Mouse (Mus musculus): ENCODE data around the gene Sectm1a.
A peak's percentile ranks its signal among the peaks of the same experiment; 100 is the strongest.
"Not testable (repeated sequence)": the region's sequence is repeated elsewhere in the genome, so short reads cannot be mapped to it uniquely, and the experiment has no call there.

Gene Sectm1a

DNA sequence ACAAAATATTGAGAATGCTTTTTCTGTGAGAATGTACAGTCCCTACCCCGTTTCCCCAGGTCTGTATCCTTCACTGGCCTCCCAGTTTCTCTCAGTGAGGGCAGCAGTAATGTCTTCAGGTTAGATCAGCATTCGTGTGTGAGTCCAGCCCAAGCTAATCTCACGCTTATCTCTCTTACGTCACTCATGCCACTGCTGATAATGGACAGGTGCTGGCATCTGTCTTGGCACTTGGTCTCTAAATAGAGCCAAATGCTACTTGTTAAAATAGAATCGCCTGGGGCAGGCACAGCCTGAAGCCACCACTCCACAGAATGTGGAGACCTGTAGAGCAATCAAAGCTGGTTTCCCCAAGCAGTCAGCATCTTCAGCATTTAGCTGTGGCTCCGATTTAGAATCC, 8.0 kb upstream of the Sectm1a start:
- DNase-seq = no peak

DNA sequence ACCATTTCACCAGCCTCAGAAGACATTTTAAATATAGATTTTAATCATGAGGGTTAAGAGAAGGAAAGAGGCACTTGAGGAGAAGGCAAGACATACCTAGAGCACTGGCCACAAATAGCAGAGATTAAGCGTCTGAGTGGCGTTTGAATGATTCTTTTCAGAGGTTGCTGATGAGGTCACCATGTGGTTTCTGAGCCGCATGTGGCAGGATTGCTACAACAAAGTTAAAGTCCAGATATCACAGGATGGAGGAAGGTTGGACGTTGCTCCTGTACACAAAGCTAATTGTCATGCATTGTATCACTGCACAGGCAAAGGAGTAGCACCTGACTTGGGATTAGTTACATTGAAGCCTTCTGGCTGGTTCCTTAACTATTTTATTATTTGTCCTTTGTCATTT, 5.3 kb upstream of the Sectm1a start:
- DNase-seq = no peak

DNA sequence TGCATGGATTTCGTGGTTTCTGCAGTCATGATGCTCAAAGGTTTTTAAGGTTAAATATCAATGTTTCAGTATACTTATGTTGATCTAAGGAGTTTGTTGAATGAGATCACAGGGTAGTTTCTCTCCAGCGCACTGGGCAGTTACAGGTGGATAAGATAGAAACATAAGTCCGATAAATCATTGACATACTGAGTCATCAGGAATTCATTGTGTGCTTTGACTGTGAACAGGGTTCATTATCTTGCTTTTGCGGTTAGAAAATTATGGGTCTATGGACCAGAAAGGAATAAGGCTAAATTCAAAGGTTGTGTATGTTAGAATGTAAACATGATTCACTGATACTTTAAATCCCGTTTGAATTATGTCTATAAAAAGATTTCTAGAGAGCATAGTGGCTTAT, 4.2 kb upstream of the Sectm1a start:
- DNase-seq = no peak

DNA sequence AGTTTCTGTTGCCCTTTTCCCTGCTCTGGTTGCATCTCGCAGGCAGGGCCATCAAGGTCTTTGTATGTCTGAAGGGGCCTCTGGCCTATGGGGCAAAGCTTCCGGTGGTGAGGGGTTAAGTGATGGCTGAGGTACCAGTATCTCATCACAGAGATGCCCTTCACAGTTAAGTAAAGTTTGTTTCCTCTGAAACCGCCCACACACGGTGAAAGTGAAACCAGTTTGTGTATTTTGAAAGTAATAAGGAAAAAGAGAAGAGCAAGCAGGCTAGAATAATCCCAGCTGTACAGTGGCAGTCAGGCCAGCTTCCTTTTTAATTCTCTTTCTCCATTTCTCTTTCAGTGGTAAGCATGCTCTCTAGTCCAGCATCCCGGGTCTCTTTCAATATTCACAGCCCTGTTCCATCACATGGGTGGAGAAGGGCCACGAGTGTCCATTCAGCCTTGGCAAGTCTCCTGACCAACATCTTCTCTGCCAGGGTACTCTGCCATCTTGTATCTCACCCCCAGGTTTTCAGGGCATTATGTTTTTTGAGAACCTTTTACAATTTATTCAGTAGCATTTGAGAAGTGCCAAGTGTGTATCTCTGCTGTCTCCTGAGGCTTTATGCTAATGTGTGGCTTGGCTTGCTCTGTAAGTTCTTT, 2.0 kb upstream of the Sectm1a start:
- no peak for DNase-seq

DNA sequence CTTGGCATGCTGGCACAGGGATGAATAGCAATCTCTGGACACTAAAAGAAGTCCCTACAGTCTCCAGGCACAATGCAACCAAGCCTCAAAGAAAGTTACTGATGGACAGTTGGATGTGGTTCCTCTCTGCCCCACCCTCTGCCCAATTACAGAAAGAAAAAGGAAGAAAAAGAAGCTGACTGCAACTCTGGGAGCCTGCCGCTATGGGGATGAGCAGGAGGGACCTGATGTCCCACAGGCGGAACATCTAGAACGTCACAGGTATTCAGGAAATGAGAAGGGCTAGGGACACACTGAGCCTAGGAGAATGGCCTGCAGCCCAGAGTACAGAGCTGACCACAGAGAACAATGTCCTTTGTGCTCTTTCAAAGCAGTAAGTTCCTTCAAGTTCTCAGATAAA, 1.2 kb upstream of the Sectm1a start:
- no peak for DNase-seq

DNA sequence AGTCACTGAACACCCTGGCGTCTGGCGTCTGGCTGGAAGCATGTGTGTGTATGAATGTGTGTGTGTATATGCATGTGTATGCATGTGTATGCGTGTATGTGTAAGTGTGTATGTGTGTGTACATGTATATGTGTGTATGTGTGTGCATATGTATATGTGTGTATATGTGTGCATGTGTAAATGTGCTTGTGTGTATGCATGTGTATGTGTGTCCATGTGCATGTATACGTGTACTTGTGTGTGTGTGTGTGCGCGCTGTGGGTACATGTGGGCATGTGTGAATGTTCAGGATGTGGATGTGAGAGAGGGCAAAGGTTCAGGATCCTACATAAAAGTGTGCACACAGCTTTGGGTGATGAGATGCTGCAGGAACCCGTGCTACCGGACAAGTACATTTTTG, 690 bp downstream of the Sectm1a start:
- no peak for DNase-seq

DNA sequence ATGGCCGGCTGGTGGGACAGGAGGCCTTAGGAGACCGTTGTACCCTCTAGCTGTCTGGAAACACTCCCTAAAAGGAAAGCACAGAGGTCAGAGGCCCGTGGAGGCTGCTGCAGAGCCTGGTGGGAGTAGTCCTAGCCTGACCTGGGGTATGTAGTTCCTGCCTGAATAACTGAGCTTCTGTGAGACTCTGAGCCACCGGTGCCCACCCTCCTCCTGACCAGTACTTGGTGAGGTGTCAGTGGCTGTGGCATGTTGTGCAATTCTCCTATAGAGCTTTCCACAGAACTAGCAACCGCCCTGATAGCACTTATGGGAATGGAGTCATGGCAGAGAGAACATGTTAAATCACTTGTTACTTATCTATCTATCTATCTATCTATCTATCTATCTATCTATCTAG, 5.4 kb downstream of the Sectm1a start:
- DNase-seq = no peak

DNA sequence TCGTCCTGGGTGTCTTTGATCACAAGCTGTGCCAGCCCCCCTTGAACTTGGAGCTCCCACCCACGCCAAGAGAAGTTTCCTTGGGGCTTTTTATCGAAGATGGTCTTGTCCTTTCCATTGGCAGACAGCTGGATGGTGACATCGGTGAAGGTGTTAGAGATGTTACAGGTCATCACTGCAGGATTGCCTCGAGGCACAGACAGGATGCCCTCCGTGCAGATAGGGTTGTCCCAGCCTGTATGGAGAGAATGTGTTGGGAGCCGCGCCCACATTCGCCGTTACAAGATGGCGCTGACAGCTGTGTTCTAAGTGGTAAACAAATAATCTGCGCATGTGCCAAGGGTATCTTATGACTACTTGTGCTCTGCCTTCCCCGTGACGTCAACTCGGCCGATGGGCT, 11.4 kb downstream of the Sectm1a start:
- not testable (repeated sequence) for DNase-seq

DNA sequence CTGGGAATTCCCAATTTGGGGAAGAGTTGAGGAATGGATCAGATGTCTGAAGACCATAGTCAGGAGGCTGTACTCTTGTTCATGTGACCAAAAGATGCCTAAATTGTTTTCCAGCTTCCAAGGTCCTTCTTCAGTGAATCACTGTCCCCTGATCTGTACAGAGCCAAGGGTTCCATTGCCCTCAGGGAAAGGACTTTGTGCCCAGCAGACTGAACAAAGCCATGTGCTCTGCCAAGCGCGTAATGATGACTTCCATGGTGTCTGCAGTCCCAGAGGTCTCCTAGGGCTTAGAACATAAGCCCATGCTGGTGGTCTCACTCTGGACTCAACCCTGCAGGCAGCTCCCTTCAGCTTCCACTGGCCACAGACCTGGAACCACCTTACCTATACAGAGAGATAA, 13.1 kb downstream of the Sectm1a start:
- no peak for DNase-seq

DNA sequence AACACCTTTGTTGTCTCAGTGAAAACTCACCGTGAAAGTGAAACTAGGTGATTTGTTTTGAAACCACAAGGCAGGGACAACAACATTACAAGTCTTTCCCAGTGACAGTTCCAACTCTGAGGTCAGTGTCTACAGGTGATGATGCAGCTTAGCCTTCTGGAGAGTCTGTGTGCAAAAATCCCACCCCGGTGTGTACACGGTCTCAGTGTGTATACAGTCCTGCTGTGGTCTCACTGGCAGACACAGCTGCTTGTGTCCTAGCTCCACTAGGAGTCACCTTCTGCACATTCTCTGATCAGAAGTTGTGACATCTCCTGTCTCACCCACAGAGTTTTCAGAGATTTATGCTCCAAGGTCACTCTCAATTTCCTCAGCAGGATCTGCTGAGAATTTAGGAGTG, 16.8 kb downstream of the Sectm1a start:
- no peak for DNase-seq

DNA sequence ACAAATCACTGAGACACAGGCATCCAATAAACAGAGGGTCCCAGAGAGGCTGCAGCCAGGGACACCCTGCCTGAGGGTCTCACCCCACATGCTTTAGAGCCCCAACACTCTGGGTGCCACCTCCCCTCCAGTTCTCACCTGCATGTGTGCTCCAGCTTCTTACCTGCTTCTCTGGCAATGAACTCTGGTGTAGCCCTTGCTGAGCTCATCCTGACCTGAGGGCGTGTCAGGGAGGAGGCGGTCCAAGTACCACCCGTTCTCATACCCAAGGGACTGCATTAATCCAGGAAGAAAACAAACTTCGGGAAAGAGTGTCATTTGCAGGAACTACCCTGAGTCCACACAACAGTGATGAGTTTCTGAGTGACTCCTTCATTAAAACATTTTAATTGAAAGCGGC, 17.6 kb downstream of the Sectm1a start, which contains the start of gene Sectm1b:
Gene Sectm1b (minus strand): TSS at position 191 of the 400 bp plus-strand sequence.
- peak; percentile 55 for DNase-seq

DNA sequence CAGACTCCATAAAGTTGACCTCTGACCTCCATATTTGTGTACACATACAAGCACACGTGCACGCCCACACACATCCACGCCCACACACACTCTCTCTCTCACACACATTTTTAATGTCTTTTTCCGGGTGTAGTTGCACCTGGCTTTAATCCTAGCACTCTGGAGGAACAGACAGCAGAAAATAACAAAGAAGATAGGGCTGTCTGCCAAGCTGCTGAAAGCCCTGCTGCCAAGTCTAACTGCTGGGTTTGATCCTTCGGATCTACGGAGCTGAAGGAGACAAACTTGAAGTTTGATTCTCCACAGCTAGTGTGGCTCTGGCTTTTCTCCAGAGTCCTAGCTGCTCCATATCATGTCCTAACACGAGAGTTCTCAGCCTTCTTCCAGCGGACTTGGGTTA, 19.4 kb downstream of the Sectm1a start:
- DNase-seq = no peak

DNA sequence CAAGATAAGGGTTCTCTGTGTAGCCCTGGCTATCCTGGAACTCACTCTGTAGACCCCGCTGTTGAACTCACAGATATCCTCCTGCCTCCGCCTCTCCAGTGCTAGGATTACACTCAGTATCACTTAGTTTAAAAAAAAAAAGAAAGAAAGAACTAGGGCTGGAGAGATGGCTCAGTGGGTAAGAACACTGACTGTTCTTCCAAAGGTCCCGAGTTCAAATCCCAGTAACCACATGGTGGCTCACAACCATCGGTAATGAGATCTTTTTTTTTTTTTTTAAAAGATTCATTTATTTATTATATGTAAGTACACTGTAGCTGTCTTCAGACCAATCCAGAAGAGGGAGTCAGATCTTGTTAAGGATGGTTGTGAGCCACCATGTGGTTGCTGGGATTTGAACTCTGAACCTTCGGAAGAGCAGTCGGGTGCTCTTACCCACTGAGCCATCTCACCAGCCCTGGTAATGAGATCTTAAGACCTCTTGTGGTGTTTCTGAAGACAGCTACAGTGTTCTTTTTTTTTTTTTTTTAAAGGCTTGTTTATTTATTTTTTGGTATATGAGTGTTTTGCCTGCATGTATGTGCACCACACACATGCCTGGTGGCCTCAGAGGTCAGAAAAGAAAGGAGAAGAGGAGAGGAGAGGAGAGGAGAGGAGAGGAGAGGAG, 20.5 kb downstream of the Sectm1a start:
- DNase-seq = not testable (repeated sequence)

DNA sequence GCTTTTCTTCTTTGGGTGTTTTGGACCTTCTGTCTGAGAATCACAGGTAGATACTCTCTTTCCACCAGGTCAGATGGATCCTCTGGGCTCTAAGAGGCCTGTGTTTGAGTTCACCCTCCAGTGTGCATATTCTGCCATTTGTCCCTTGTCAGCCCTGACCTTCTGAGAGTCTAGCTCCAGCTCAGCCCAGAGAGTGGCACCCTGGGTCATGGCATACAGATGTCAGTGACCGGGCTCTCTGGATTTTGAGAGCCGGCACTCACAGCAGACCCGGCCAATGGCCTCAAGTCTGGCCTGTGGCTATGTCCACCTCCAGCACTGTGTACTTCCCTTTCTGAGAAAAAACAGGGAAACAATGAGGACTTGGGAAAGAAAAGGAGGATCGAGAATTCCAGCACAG, 21.5 kb downstream of the Sectm1a start:
- DNase-seq = no peak

DNA sequence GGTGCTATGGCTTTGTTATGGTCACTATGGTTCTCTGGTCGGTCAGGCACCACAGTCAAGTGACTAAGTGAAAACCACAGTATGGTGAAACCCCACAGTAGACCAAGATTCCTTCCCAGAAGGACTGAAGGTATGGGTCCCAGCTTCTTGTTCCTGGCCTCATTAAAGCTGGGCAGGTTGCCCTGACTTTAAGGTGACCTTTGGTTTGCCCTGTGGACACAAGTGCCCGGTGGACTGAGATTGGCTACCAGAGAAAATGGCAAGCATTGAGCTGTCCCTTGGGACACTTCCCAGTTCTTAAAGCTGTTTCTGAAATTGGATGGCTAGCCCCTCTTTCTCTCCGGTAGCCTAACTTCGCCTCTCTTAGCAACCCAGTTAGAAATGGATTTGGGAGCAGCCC, 22.1 kb downstream of the Sectm1a start:
- peak; percentile 57 for DNase-seq

DNA sequence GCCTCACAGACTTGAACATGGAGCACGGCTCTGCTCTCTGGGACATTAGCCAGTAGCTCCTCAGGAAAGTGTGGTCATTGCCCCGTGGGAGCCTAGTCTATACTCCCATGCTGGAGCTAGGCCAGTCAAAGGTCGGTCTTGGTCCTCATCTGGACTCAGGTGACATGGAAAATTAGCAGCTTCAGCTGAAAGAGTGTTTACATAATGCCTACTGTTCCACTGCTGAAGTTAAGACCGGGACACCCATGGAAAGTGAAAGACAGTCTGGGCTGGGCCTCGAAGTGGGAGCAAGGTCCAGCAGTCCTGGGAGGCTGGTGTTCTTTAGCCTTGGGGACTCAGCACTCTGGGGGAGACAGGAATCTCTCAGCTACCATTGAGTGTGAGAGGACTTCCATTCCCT, 22.9 kb downstream of the Sectm1a start:
- DNase-seq = peak; percentile 75

DNA sequence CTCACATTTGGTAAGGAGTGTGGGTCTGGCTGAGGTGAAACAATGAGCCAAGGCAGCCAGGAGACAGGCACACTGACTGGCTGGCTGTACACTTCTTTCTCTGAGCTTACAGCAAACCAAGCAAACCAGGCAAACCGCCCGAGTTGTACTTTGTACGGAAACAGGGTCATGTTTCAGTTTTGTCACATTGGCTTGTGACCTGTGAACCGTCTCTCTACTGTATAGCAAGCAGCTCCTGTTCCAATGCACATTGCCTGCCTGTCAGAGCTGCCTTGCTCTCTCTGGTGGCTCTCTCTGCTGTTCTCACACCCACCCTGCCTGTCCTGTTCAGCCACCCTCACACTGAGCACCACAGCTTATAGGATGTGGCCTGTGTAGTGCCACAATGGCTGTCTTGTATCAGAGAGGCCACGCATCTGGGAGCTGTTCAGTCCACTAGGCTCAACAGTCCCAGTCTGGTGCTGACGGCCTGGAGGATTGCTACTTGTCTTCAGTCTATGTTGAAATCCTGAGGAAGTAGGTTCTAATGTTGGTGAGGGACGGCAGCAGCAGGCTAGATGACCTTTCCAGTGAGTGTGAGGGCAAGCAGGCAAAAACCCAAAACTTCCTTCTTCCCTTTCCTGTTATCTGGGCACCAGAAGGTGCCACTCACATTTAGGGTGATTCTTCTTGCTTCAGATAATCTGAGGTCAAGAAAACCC, 24.3 kb downstream of the Sectm1a start:
- DNase-seq = peak; percentile 72

DNA sequence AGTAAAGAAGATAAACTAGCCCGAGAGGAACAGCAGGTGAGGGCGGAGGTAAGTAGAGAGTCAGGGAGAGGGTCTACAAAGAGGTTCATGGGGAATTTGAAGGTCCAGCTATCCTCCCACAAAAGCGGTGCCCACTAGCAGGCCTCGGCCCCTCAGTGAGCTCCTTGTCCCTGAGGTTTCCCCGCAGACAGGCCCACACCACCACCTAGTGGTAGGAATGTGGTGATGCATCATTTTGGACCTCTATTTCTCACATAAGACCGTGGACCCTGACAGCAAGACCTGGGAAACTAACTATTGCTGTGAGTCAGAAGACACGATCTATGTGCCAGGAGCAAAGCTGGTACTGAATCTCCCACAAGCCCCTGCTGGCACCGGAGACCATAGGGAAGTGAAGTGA, 27.5 kb downstream of the Sectm1a start:
- DNase-seq = peak; percentile 87

DNA sequence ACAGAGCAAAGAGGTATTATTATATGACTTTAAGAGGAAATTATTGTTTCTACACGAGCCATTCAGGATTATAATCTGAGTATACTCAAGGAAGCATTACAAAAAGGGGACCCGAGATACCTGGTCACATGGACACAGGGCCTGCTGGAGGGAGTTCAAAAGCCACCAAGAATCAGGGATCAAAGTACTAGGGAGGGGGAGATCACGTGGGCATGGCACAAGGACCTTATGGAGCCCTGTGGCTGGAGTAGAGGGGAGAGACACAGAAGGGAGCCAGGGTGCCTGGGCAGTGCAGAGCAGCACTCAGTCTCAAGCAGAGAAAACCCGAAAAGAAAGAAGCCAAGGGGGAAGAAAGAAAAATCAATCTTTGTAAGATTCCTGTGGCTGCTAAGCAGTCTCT, 28.6 kb downstream of the Sectm1a start:
- peak; percentile 49 for DNase-seq

DNA sequence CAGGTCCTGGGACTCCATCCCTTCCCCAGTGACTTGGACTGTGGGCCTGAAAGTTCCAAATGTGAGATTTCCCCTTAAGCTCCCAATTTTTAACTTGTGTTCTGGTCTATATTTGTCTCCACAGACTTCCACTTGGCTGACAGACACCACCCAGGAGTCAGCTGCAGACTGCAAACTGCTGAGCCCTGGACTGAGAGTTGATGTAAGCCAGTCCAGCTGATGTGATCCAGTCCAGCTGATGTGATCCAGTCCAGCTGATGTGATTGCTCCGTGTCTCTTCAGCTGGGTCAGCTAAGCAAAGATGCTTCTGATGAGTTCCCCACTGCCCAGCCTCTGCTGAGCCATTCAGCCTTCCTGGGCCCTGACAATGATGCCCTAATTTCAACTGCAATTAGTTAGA, 29.2 kb downstream of the Sectm1a start:
- DNase-seq = no peak

DNA sequence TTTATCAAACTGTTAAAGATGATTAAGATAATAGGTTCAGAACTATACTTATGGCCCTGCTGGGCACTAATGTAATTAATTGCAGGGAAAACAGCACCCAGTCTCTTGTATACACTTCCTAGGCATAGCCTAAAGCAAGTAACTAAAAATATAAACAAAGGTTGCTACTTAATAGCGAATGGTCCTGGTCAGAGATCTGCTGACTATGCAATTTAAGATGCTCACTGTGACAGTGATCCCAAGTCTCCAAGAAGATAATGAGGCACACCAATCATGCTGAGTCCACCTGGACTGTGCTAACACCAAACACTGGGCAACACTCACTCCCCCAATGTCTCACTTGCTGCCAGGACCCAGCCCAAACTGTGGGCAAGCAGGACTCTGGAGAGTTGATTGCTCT, 31.2 kb downstream of the Sectm1a start:
- no peak for DNase-seq

DNA sequence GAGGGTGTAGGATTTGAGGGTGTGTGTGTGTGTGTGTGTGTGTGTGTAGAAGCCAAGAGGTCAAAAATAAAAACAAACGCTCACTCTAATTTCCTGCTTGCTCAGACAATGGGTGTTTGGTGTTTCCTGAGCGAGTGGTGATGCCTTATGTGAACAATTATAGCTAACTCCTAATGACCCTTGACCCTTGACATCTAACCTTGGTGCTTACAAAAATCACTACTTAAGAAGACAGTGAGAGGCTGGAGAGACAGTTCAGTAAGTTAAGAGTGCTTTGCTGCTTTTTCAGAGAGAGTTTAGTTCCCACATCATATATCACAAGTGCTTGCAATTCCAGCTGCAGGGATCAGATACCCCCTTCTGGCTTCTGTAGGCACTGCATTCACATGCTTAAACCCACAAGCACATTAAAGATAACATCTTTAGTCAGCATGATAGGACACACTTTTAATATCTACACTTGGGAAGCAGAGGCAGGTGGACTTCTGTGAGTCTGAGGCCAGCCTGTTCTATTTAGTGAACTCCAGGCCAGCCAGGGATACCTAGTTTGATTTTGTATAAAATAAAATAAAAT, 33.1 kb downstream of the Sectm1a start:
- DNase-seq = no peak

DNA sequence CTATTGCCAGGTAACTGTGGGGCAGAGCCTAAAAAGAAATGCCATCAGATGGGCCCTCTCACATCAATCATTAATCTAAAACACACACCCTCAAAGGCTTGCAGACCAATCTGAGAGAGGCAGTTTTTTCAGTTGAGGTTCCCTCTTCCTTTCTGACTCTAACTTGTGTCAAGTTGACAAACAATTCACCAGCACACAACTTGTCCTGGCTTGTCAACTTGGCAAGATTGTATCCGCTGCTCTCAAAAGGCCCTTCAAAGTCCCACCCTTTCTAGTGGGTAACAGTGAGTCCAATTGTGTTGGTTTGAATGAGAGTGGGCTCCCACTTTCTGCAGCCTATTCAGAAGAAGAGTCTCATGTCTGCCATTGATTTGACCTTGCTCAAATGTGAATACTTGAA, 35.7 kb downstream of the Sectm1a start:
- no peak for DNase-seq

DNA sequence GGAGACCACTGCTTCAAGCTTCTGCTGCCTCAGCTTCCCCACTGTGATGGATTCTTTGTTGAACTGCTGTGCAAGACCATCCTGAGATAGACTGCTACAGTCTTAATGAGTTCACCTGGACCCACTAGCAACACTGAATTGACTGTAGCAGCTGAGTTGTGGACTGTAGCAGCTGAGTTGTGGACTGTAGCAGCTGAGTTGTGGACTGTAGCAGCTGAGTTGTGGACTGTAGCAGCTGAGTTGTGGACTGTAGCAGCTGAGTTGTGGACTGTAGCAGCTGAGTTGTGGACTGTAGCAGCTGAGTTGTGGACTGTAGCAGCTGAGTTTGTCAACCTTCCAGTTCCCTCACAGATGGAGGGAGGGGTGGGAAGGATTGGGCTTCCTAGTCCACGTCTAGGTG, 38.0 kb downstream of the Sectm1a start:
- not testable (repeated sequence) for DNase-seq
